In the genomic region with DNA sequence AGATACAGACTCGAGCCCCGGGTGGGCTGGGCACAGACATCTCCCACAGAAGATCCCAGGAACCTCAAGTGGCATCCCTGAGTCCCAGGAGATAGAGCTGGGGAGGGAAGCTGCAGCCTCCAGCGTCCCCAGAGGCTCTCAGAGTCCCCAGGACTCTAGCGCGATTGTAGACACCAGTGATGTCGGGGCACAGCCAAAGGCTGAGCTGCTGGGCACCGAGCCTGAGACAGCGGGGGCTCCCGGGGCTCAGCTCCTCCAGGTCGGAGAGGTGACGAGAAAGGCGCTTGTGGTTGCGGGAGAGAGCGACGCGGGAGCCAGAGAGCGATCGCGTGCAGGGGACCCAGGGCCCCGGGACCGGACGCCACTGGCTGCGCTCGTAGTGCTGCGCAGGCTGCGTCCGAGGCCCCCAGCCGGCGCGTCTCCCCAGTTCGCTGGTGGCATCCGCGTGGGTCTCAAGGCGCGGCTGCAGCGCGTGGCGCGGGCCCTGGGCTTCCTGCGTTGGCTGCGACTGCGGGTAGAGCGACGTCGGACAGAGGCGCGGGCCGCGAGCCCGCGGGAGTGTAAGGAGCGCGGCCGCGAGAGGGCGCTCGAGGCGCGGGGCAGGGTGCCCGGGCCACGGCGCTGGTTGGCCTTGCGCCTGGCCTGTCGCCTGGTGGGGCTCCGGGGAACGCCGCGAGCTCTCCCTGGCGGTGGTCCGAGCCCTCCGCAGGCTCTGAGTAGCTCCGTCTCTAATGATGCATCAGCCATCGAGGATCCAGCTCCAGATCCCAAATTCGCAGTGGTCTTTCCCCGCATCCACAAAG, we compare ENCODE assay signal across 8 mouse cellular contexts. TPM values are rescaled to one million over a fixed set of nuclear protein-coding genes. Genes with fewer than 3 reads are reported as not detected.
DNase-seq lines count a peak whose midpoint lies in the region; ATAC-seq and TF ChIP-seq lines count a peak whose summit lies in the region.

No protein-coding gene starts in this region.

- peak overlapping the region; percentile 3 for H3K4me3 ChIP-seq in erythroblast, embryonic 14.5 days (replicated peaks)
- peak overlapping the region; percentile 56 for H3K4me3 ChIP-seq in heart, embryonic 13.5 days
- H3K4me3 ChIP-seq in kidney, postnatal 0 days (replicated peaks; ENCODE audit: low read depth, low read length), result peak overlapping the region; percentile 31
- H3K4me3 ChIP-seq in liver, embryonic 11.5 days (ENCODE audit: low read depth, low read length), result peak overlapping the region; percentile 49

- H3K4me2 ChIP-seq in heart, embryonic 13.5 days, result peak overlapping the region; percentile 78
- peak overlapping the region; percentile 61 for H3K4me2 ChIP-seq in kidney, postnatal 0 days (ENCODE audit: low read length)
- peak overlapping the region; percentile 80 for H3K4me2 ChIP-seq in liver, embryonic 11.5 days

- peaks cover 68% of the 10 kb centered on the region for H3K27me3 ChIP-seq in erythroblast, embryonic 14.5 days (ENCODE audit: control insufficient read depth)
- peaks cover 64% of the 10 kb centered on the region for H3K27me3 ChIP-seq in heart, embryonic 13.5 days (replicated peaks)
- peaks cover 16% of the 10 kb centered on the region for H3K27me3 ChIP-seq in kidney, postnatal 0 days (ENCODE audit: insufficient read depth, low read length)
- peaks cover 49% of the 10 kb centered on the region for H3K27me3 ChIP-seq in liver, embryonic 11.5 days (replicated peaks; ENCODE audit: control insufficient read depth, insufficient read depth, low read length)
- H3K27me3 ChIP-seq in splenic B cell, adult 2 months (ENCODE audit: control insufficient read depth, insufficient read depth, low read length, poor library complexity, severe bottlenecking), result no peaks in the 10 kb centered on the region; the same call in none of the 2 replicates

- peaks cover 14% of the 10 kb centered on the region for H3K4me1 ChIP-seq in erythroblast, embryonic 14.5 days (ENCODE audit: control insufficient read depth)
- peaks cover 23% of the 10 kb centered on the region for H3K4me1 ChIP-seq in heart, embryonic 13.5 days
- 0 out of 2 replicates have a peak, but pooled peaks cover 4% of the 10 kb centered on the region for H3K4me1 ChIP-seq in kidney, postnatal 0 days (replicated peaks; ENCODE audit: insufficient read depth, low read length)
- H3K4me1 ChIP-seq in liver, embryonic 11.5 days (replicated peaks; ENCODE audit: control insufficient read depth, insufficient read depth, low read length), result peaks cover 12% of the 10 kb centered on the region; the same call in 1 of the 2 replicates

- no peak overlapping the region for H3K27ac ChIP-seq in heart, embryonic 13.5 days (replicated peaks)
- H3K27ac ChIP-seq in kidney, postnatal 0 days, result no peak overlapping the region
- H3K27ac ChIP-seq in liver, embryonic 11.5 days (ENCODE audit: low read depth, low read length), result no peak overlapping the region

- TF ChIP-seq CTCF in kidney, postnatal 0 days (IDR thresholded peaks at IDR 0.05; ENCODE audit: low read depth), result peak; percentile 89

- H3K9me3 ChIP-seq in erythroblast, embryonic 14.5 days (ENCODE audit: control insufficient read depth, low read length), result peaks cover 12% of the 10 kb centered on the region; the same call in 1 of the 2 replicates
- H3K9me3 ChIP-seq in heart, embryonic 13.5 days, result no peaks in the 10 kb centered on the region
- H3K9me3 ChIP-seq in kidney, postnatal 0 days (replicated peaks; ENCODE audit: low read length), result no peaks in the 10 kb centered on the region
- no peaks in the 10 kb centered on the region for H3K9me3 ChIP-seq in liver, embryonic 11.5 days (ENCODE audit: control insufficient read depth, low read length)

- peak overlapping the region; percentile 76 for H3K9ac ChIP-seq in heart, embryonic 13.5 days
- H3K9ac ChIP-seq in kidney, postnatal 0 days (ENCODE audit: low read depth, low read length), result peak overlapping the region; percentile 53
- H3K9ac ChIP-seq in liver, embryonic 11.5 days (ENCODE audit: low read depth, low read length), result peak overlapping the region; percentile 40

- peaks cover 9% of the 10 kb centered on the region for H3K36me3 ChIP-seq in erythroblast, embryonic 14.5 days (ENCODE audit: control insufficient read depth)
- H3K36me3 ChIP-seq in heart, embryonic 13.5 days, result peaks cover 18% of the 10 kb centered on the region
- 0 out of 2 replicates have a peak, but pooled peaks cover 4% of the 10 kb centered on the region for H3K36me3 ChIP-seq in kidney, postnatal 0 days (ENCODE audit: insufficient read depth, low read length)
- peaks cover 5% of the 10 kb centered on the region; the same call in 1 of the 2 replicates for H3K36me3 ChIP-seq in liver, embryonic 11.5 days (ENCODE audit: control insufficient read depth, insufficient read depth, low read length)
- H3K36me3 ChIP-seq in splenic B cell, adult 2 months (ENCODE audit: control insufficient read depth, insufficient read depth, low read length, poor library complexity, severe bottlenecking), result peaks cover 3% of the 10 kb centered on the region; the same call in 1 of the 2 replicates

- peak; percentile 71 for ATAC-seq in heart, embryonic 13.5 days (ENCODE audit: extremely low read depth, insufficient number of reproducible peaks, low FRiP score, low TSS enrichment)
- ATAC-seq in kidney, postnatal 0 days (replicated peaks; ENCODE audit: low FRiP score, low read depth), result peak; percentile 86
- peak; percentile 86 for ATAC-seq in liver, embryonic 11.5 days (replicated peaks; ENCODE audit: low FRiP score)

- DNase-seq in B cell, adult 2 months, result peak; percentile 91 to 94
- peak; percentile 71 for DNase-seq in brain, adult 2 months (ENCODE audit: low read depth, low spot score)
- DNase-seq in kidney, postnatal 0 days (ENCODE audit: low spot score), result peak; percentile 94
- peak; percentile 86 for DNase-seq in liver, embryonic 11.5 days (ENCODE audit: low spot score)
- peak; percentile 87 for DNase-seq in naive thymus-derived CD4-positive, alpha-beta T cell, adult 2 months (ENCODE audit: low read depth)
- DNase-seq in splenic B cell, adult 2 months (ENCODE audit: low read depth, low spot score), result peak; percentile 93

- WGBS in heart, embryonic 13.5 days, result 1% methylated on average over 70 of the region's 75 CpGs
- 2% methylated on average over 74 of the region's 75 CpGs for WGBS in kidney, postnatal 0 days
- WGBS in liver, embryonic 11.5 days, result 3% methylated on average over 70 of the region's 75 CpGs

RNA-seq across cellular contexts. Expression of a gene that starts 1.1 kb away (rescaled TPM):
- polyA plus RNA-seq in erythroblast, embryonic 14.5 days (2012), result not detected in 2 replicates
- polyA plus RNA-seq in heart, embryonic 13.5 days (2015; fragmentation: Nextera tagmentation; extraction: Ambion mirVana), result 0.17 and 0.27 TPM in 2 replicates
- polyA plus RNA-seq in kidney, postnatal 0 days (2015; fragmentation: Nextera tagmentation; extraction: Ambion mirVana), result 16.5 and 17.6 TPM in 2 replicates
- 0.56 and 0.89 TPM in 2 replicates for polyA plus RNA-seq in liver, embryonic 11.5 days (2014; fragmentation: Nextera tagmentation; extraction: Ambion mirVana)

RNA-seq across cellular contexts. Expression of a gene that starts 35.5 kb away (rescaled TPM):
- polyA plus RNA-seq in erythroblast, embryonic 14.5 days (2012), result 2.1 and 2.3 TPM in 2 replicates
- polyA plus RNA-seq in heart, embryonic 13.5 days (2015; fragmentation: Nextera tagmentation; extraction: Ambion mirVana), result 18.9 and 19.0 TPM in 2 replicates
- 54.5 and 61.2 TPM in 2 replicates for polyA plus RNA-seq in kidney, postnatal 0 days (2015; fragmentation: Nextera tagmentation; extraction: Ambion mirVana)
- polyA plus RNA-seq in liver, embryonic 11.5 days (2014; fragmentation: Nextera tagmentation; extraction: Ambion mirVana), result 15.6 and 18.7 TPM in 2 replicates

RNA-seq across cellular contexts. Expression of a gene that starts 40.4 kb away (rescaled TPM):
- polyA plus RNA-seq in erythroblast, embryonic 14.5 days (2012), result 2.1 and 3.2 TPM in 2 replicates
- polyA plus RNA-seq in heart, embryonic 13.5 days (2015; fragmentation: Nextera tagmentation; extraction: Ambion mirVana), result 20.0 and 24.2 TPM in 2 replicates
- polyA plus RNA-seq in kidney, postnatal 0 days (2015; fragmentation: Nextera tagmentation; extraction: Ambion mirVana), result 11.1 and 12.1 TPM in 2 replicates
- polyA plus RNA-seq in liver, embryonic 11.5 days (2014; fragmentation: Nextera tagmentation; extraction: Ambion mirVana), result 39.5 and 45.9 TPM in 2 replicates

RNA-seq across cellular contexts. Expression of a gene that starts 44.8 kb away (rescaled TPM):
- polyA plus RNA-seq in erythroblast, embryonic 14.5 days (2012), result 3.4 and 4.5 TPM in 2 replicates
- polyA plus RNA-seq in heart, embryonic 13.5 days (2015; fragmentation: Nextera tagmentation; extraction: Ambion mirVana), result 24.4 and 27.5 TPM in 2 replicates
- 34.7 and 36.2 TPM in 2 replicates for polyA plus RNA-seq in kidney, postnatal 0 days (2015; fragmentation: Nextera tagmentation; extraction: Ambion mirVana)
- 36.1 and 36.4 TPM in 2 replicates for polyA plus RNA-seq in liver, embryonic 11.5 days (2014; fragmentation: Nextera tagmentation; extraction: Ambion mirVana)

RNA-seq across cellular contexts. Expression of a gene that starts 45.9 kb away (rescaled TPM):
- polyA plus RNA-seq in erythroblast, embryonic 14.5 days (2012), result 10.9 and 12.1 TPM in 2 replicates
- polyA plus RNA-seq in heart, embryonic 13.5 days (2015; fragmentation: Nextera tagmentation; extraction: Ambion mirVana), result 20.0 and 20.1 TPM in 2 replicates
- polyA plus RNA-seq in kidney, postnatal 0 days (2015; fragmentation: Nextera tagmentation; extraction: Ambion mirVana), result 14.2 and 14.4 TPM in 2 replicates
- 13.5 and 14.0 TPM in 2 replicates for polyA plus RNA-seq in liver, embryonic 11.5 days (2014; fragmentation: Nextera tagmentation; extraction: Ambion mirVana)

Comparison
In these comparisons a context has a peak if more than half of its experiments do, and no peak if none do; other contexts are left out.
1. H3K4me3 ChIP-seq: peak in every context shown above with its lines; median percentile 56 in heart, embryonic 13.5 days; 49 in liver, embryonic 11.5 days; 31 in kidney, postnatal 0 days; 3 in erythroblast, embryonic 14.5 days.